Mouse (Mus musculus) ES-E14 (cell line): ENCODE results near the gene Sar1b.

Experiments used
- CHD2 ChIP-seq: IDR thresholded peaks from 2 replicates; pipeline ENCODE4 v1.6.1; 2014; ENCODE audit warnings: mild to moderate bottlenecking, low read depth, low read length, inconsistent platforms
- HCFC1 ChIP-seq: IDR thresholded peaks from 2 replicates; pipeline ENCODE4 v1.6.1; 2012; ENCODE audit warnings: low read length, inconsistent platforms, borderline replicate concordance; ENCODE audit not compliant: insufficient read depth
- MAFK ChIP-seq: IDR thresholded peaks from 2 replicates; pipeline ENCODE4 v1.6.1; 2014; ENCODE audit warnings: mild to moderate bottlenecking, low read depth, low read length, inconsistent platforms; ENCODE audit not compliant: insufficient read depth
- ZC3H11A ChIP-seq: IDR thresholded peaks from 2 replicates; pipeline ENCODE4 v1.6.1; 2012; ENCODE audit warnings: low read depth, mild to moderate bottlenecking, inconsistent platforms, low read length, borderline replicate concordance
- ZNF384 ChIP-seq: IDR thresholded peaks from 2 replicates; pipeline ENCODE4 v1.6.1; 2012; ENCODE audit warnings: low read depth, low read length, inconsistent platforms

GRCm38 (mm10) chr11:51823963-51824753 is 60.7 kb downstream of the Sar1b start:
- TF ChIP-seq ZNF384 (no peak), MAFK (no peak), HCFC1 (no peak), ZC3H11A (no peak), CHD2 (no peak)
